Mouse (Mus musculus) thymus, postnatal 36 days (tissue): ENCODE measurements at regions not wholly inside any gene's neighbourhood (a gene's known extent, or its start where the extent isn't known, plus 50 kb on each side); places are given as distances from the start of the nearest gene placed in this dataset.

Experiments used
- DNase-seq, 2 experiments: peaks; one replicate each; pipeline ENCODE4 v3.0.0; 2022; ENCODE audit warnings: mixed read lengths in 2 of 2

GRCm38 (mm10) chr1:151263372-151263771 is 53.4 kb downstream of the Gm47996 start:
- no peak for DNase-seq

- no peak for DNase-seq
Observed at GRCm38 (mm10) chr1:151263830-151264229, 53.9 kb downstream of the Gm47996 start.

- no peak for DNase-seq
Observed at GRCm38 (mm10) chr1:151264789-151265188, 54.9 kb downstream of the Gm47996 start.

GRCm38 (mm10) chr1:151265590-151265989 is 55.7 kb downstream of the Gm47996 start:
- DNase-seq: no peak

GRCm38 (mm10) chr1:151266703-151267102 is 56.8 kb downstream of the Gm47996 start:
- no peak for DNase-seq

GRCm38 (mm10) chr1:151270691-151271090 is 60.8 kb downstream of the Gm47996 start:
- no peak for DNase-seq

- no peak for DNase-seq
Observed at GRCm38 (mm10) chr1:151274306-151274705, 64.4 kb downstream of the Gm47996 start.

GRCm38 (mm10) chr1:151275581-151275980 is 65.7 kb downstream of the Gm47996 start:
- DNase-seq: no peak

- no peak for DNase-seq
Observed at GRCm38 (mm10) chr1:151279955-151280354, 64.3 kb upstream of the Ivns1abp start.

- no peak for DNase-seq
Observed at GRCm38 (mm10) chr1:151285045-151285444, 59.2 kb upstream of the Ivns1abp start.

- DNase-seq: peak; percentile 45 to 54
Observed at GRCm38 (mm10) chr1:151287451-151287850, 56.8 kb upstream of the Ivns1abp start.

GRCm38 (mm10) chr1:151289061-151289460 is 55.2 kb upstream of the Ivns1abp start:
- no peak for DNase-seq

- no peak for DNase-seq
Observed at GRCm38 (mm10) chr1:151289493-151290258, 54.6 kb upstream of the Ivns1abp start.

GRCm38 (mm10) chr1:151293311-151294050 is 50.8 kb upstream of the Ivns1abp start:
- no peak for DNase-seq
